Mouse (Mus musculus): Measurements from ENCODE around the gene Gpank1. TPM values are rescaled to one million over a fixed set of nuclear protein-coding genes. Genes with fewer than 3 reads are reported as not detected.

Gene Gpank1
- total RNA-seq, 2 experiments from 2014 or later: 15.9 to 49.4 TPM

- no peak for ATAC-seq (replicated peaks; ENCODE audit: low FRiP score, poor library complexity, severe bottlenecking)
Measured at GRCm38 (mm10) chr17:35156461-35157200, 35.4 kb downstream of the Gpank1 start.

GRCm38 (mm10) chr17:35157254-35157653 lies 36.0 kb downstream of the Gpank1 start:
- no peak for ATAC-seq (replicated peaks; ENCODE audit: low FRiP score, poor library complexity, severe bottlenecking)

- ATAC-seq (replicated peaks; ENCODE audit: low FRiP score, poor library complexity, severe bottlenecking): no peak
Measured at GRCm38 (mm10) chr17:35157661-35158175, 36.5 kb downstream of the Gpank1 start.

GRCm38 (mm10) chr17:35158850-35159593 lies 37.8 kb downstream of the Gpank1 start:
- no peak for ATAC-seq (replicated peaks; ENCODE audit: low FRiP score, poor library complexity, severe bottlenecking)

- no peak for ATAC-seq (replicated peaks; ENCODE audit: low FRiP score, poor library complexity, severe bottlenecking)
Measured at GRCm38 (mm10) chr17:35159638-35160037, 38.4 kb downstream of the Gpank1 start.

GRCm38 (mm10) chr17:35161421-35161820 lies 40.2 kb downstream of the Gpank1 start:
- ATAC-seq (replicated peaks; ENCODE audit: low FRiP score, poor library complexity, severe bottlenecking): no peak

GRCm38 (mm10) chr17:35162121-35162520 lies 40.9 kb downstream of the Gpank1 start:
- no peak for ATAC-seq (replicated peaks; ENCODE audit: low FRiP score, poor library complexity, severe bottlenecking)

GRCm38 (mm10) chr17:35162730-35163129 lies 41.5 kb downstream of the Gpank1 start:
- no peak for ATAC-seq (replicated peaks; ENCODE audit: low FRiP score, poor library complexity, severe bottlenecking)

GRCm38 (mm10) chr17:35163326-35164081 lies 42.2 kb downstream of the Gpank1 start:
- no peak for ATAC-seq (replicated peaks; ENCODE audit: low FRiP score, poor library complexity, severe bottlenecking)

GRCm38 (mm10) chr17:35164218-35164567 lies 42.9 kb downstream of the Gpank1 start:
- no peak for ATAC-seq (replicated peaks; ENCODE audit: low FRiP score, poor library complexity, severe bottlenecking)

GRCm38 (mm10) chr17:35164568-35165450 lies 43.6 kb downstream of the Gpank1 start, which contains the start of gene Prrc2a:
Gene Prrc2a, minus strand, starts transcription at chr17:35164897.
- ATAC-seq (replicated peaks; ENCODE audit: low FRiP score, poor library complexity, severe bottlenecking): peak; percentile 93

- ATAC-seq (replicated peaks; ENCODE audit: low FRiP score, poor library complexity, severe bottlenecking): no peak
Measured at GRCm38 (mm10) chr17:35165451-35166155, 44.3 kb downstream of the Gpank1 start.

GRCm38 (mm10) chr17:35166352-35167035 lies 45.2 kb downstream of the Gpank1 start:
- ATAC-seq (replicated peaks; ENCODE audit: low FRiP score, poor library complexity, severe bottlenecking): no peak

GRCm38 (mm10) chr17:35167794-35168193 lies 46.5 kb downstream of the Gpank1 start:
- no peak for ATAC-seq (replicated peaks; ENCODE audit: low FRiP score, poor library complexity, severe bottlenecking)

- ATAC-seq (replicated peaks; ENCODE audit: low FRiP score, poor library complexity, severe bottlenecking): no peak
Measured at GRCm38 (mm10) chr17:35168541-35169207, 47.4 kb downstream of the Gpank1 start.

- no peak for ATAC-seq (replicated peaks; ENCODE audit: low FRiP score, poor library complexity, severe bottlenecking)
Measured at GRCm38 (mm10) chr17:35172445-35173234, 51.4 kb downstream of the Gpank1 start.

GRCm38 (mm10) chr17:35173329-35173728 lies 52.1 kb downstream of the Gpank1 start:
- ATAC-seq (replicated peaks; ENCODE audit: low FRiP score, poor library complexity, severe bottlenecking): no peak

Data from erythroid progenitor cell, adult 5-6 weeks (primary cell).